Mouse (Mus musculus): ENCODE results near the gene Ptpn6.
A peak's percentile ranks its signal among the peaks of the same experiment; 100 is the strongest.

DNA sequence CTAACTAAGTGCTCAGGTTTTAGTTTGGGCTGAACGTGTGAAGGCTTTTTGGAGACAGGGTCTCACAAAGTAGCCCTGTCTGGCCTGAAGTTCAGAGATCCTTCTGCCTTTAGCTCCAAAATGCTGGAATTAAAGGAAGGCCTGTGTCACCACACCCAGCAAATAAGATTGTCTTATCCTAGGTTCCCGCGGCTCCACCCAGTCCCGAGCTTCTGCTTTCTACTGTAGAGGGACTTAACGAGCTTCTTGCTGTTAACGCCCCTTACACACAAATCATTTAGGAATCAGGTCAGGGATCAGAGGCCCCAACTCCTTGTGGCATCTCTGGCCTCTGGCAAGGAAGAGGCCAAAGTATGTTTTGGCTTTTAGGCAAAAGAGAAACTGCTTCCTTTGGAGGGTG is 66.4 kb downstream of the Ptpn6 start:
- TF ChIP-seq CTCF (IDR thresholded peaks at IDR 0.05 in 2 of 3, conservative IDR thresholded peaks at IDR 0.05 in 1 of 3; ENCODE audit: control insufficient read depth in 1 of 3, insufficient read depth in 1 of 3, low read depth in 2 of 3, low read length in 3 of 3, poor library complexity in 1 of 3, severe bottlenecking in 1 of 3), result no peak
- TF ChIP-seq EP300 (IDR thresholded peaks at IDR 0.05; ENCODE audit: low read depth in 1 of 2, low read length in 2 of 2), result peak in 1 of 2 experiments; percentile 43; a peak in 1 of 4 replicates
- TF ChIP-seq ZC3H11A (IDR thresholded peaks at IDR 0.05; ENCODE audit: low read depth, low read length), result no peak
- TF ChIP-seq NRF1 (IDR thresholded peaks at IDR 0.05; ENCODE audit: insufficient read depth, low read depth, low read length, poor library complexity, severe bottlenecking), result no peak
- no peak for TF ChIP-seq GABPA (IDR thresholded peaks at IDR 0.05; ENCODE audit: low read depth, low read length)
- TF ChIP-seq ZKSCAN1 (IDR thresholded peaks at IDR 0.05; ENCODE audit: low read depth, low read length), result no peak
- no peak for TF ChIP-seq ZMIZ1 (IDR thresholded peaks at IDR 0.05; ENCODE audit: low read depth, low read length)
- TF ChIP-seq E2F4 (IDR thresholded peaks at IDR 0.05; ENCODE audit: borderline replicate concordance, low read depth, low read length), result no peak
- TF ChIP-seq MAX (IDR thresholded peaks at IDR 0.05; ENCODE audit: low read length), result no peak
- no peak for TF ChIP-seq POLR2A (IDR thresholded peaks at IDR 0.05; ENCODE audit: control insufficient read depth in 1 of 2, insufficient read depth in 1 of 2, low read depth in 1 of 2, low read length in 2 of 2, poor library complexity in 1 of 2)
- no peak for TF ChIP-seq CHD2 (IDR thresholded peaks at IDR 0.05; ENCODE audit: low read length)
- no peak for TF ChIP-seq BHLHE40 (IDR thresholded peaks at IDR 0.05; ENCODE audit: borderline replicate concordance, low read depth, low read length)
- no peak for TF ChIP-seq RAD21 (IDR thresholded peaks at IDR 0.05; ENCODE audit: low read depth, low read length)
- TF ChIP-seq MAFK (IDR thresholded peaks at IDR 0.05; ENCODE audit: borderline replicate concordance, low read depth, low read length), result no peak
